Mouse (Mus musculus): ENCODE data around the gene Klk11.

Gene Klk11

DNA sequence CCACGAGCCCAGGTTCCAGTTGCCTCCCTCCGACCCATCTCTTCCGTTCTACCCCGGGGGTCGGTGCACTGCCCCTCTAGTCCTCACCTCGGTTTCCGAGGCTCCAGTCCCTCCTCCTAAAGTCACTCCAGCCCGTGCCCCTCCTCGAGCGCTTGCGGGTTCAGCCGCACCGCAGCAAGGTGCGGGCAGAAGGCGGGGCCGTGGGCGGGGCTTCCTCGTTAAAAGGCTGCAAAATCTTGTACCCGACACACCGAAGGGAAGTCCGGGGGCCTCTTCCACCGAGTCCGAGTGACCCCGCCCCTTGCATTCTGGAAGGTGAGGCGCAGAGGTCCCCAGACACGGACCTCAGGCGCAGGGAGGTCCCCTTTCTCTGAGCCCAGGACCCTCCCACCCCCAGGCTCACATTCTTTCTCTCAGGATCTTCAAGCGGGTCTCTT lies 22.9 kb downstream of the Klk11 start, which contains the start of gene Klk8:
TSS of gene Klk8 (plus strand) at position 245 of the 437 bp plus-strand sequence.
- peak; percentile 48 for DNase-seq

DNA sequence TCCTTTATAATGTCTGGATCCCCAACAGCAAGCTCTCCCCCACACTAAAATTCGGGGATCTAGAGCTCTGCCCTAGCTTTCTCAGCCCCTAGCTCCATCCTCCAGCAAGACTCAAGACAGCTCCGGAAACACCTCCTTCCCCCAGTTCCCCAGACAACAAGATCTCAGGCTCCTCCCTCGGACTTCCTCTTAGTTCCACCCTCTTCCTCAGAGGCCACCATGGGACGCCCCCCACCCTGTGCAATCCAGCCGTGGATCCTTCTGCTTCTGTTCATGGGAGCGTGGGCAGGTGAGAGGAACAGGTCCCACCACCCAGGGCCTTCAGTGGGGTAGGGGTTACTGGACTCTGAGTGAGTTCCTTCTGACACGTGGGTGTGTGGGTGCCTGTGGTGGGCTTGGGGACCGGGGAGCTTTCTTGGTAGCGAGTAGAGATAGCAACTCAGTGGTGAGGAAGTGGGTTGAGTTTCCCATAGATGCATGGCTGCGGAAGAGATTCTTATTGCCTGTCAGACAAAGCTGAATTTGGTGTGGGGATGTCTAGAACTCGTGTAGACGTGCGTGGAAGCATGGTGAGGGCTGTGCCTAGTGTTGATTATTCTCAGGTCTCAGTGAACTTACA lies 23.5 kb downstream of the Klk11 start:
- peak; percentile 57 for DNase-seq

DNA sequence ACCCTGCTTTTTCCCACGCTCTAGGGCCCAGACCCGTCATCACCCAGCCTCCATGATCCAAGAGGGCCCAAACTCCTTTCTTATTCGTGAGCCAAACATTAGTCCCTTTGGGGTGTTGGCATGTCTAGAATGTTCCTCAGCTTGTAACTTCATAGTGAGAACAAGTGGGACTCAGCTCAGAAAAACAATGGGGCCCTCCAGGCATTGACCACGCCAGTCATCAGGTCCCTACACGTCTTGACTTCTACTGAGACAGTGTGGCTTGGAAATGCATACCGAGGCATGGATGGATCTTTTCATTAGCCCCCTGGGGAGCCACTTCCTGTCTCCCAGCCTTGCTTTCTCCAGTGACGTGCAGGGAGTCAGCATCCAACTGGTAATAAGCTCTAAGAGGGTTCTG lies 25.5 kb downstream of the Klk11 start:
- no peak for DNase-seq

GRCm38 (mm10) chr7:43810994-43811393 lies 36.6 kb downstream of the Klk11 start, which contains the start of gene Klk7:
TSS of gene Klk7 (plus strand) at chr7:43811294.
- DNase-seq = no peak

DNA sequence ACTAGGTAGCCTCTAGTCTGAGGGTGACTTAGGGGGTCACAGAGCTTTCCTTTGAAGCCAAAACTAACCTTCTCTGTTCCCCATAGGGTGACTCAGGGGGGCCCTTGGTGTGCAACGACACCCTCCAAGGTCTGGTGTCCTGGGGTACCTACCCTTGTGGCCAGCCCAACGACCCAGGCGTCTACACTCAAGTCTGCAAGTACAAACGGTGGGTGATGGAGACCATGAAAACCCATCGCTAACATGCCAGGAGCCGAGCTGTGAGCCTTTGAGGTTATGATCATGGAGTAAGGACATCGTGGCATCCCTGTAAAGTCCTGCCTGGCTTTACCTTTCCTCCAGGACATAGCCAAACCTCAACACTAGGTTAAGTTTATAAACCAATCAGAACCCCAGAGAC lies 40.8 kb downstream of the Klk11 start:
- DNase-seq = no peak

GRCm38 (mm10) chr7:43816746-43817145 lies 42.3 kb downstream of the Klk11 start:
- DNase-seq = no peak

- DNase-seq = no peak
Observed at GRCm38 (mm10) chr7:43821581-43821980, 47.2 kb downstream of the Klk11 start.

DNA sequence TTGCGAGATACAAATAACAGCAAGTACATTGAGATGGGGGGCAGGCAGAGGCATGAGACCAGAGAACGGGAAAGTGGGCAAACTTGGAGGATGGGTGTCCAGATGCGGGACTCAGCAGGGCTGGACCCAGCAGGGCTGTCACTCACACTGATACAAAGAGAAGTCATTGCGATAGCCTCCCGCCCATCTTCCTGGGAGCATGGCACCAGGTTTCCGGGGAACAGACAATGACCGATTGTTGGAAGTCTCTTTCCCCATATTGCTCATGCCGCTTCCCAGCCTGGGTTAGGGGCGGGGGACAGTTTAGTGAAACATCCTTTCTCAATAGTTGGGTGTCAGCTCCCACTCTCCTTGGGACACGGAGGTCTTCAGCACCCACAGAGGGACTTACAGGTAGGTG lies 49.8 kb downstream of the Klk11 start, which contains the start of gene Klk6:
TSS of gene Klk6 (plus strand) at position 301 of the 400 bp plus-strand sequence.
- no peak for DNase-seq

DNA sequence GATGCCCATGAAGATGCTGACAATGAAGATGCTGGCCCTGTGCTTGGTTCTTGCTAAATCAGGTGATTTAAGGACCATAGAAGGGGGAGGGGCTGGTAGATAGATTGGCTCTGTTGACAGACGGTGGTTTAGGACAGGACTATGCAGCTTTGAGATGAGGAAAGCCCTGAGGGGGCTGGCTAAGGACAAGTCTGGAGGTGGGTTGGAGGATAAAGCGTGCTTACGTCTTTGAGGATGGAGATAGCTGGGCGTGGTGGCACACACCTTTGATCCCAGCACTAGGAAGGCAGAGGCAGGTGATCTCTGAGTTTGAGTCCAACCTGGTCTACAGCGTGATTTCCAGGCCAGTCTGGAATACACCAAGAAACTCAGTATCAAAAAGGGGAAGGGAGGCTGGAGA lies 51.7 kb downstream of the Klk11 start:
- no peak for DNase-seq

GRCm38 (mm10) chr7:43827706-43828105 lies 53.3 kb downstream of the Klk11 start:
- DNase-seq = no peak
